Mouse (Mus musculus) MEL-GATA-1-ER (cell line): ENCODE results near the gene Muc1.
A peak's percentile ranks its signal among the peaks of the same experiment; 100 is the strongest.

Experiments
- DNase-seq: peaks from one replicate; pipeline ENCODE4 v3.0.0-alpha.2; 2012; ENCODE audit warnings: low read depth; ENCODE audit errors: extremely low read depth

The Muc1 gene

DNA sequence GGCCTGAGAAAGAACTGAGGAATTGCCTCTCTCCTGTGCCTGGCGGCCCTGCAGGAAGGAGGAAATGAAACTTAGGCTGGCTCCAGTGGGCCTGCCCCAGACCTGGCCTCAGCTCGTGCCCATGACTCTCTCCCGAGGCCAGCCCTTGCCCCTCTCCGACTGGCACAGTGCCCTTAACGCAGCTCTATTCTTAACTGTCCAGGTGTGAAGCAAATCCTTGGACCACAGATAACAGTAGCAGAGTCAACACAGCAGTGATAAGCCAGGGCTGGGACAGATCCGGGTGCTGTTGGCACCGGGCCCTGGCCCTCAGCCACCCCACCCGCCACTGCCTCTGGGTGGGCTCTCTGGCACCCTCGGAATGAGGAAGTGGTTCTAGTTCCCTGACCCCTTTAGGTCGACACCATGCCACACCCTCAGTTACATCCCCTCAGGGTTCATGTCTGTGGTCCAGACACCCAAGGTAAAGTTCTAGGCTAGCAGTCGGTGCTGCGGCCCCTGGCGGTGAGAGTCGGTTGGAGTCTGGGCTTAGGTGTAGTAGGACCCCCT lies 4.8 kb downstream of the Muc1 start:
- DNase-seq: no peak

DNA sequence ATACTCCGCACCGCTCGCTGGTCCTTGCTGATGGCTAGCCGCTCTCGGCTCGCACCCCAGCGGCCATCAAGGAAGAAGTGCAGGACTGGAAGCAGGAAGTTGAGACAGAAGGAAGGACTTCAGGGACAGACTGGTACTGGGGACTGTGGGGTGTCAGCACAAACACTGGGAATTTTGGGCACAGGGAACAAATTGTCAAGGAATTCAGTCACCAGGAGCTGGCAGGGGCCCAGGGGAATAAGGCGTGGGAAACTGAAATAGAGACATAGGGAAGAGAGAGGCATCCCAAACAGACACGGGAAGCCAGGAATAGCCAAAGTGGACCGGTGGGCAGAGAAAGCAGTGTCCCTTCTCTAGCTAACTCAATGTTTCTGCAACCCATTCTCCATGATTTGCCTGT lies 7.7 kb downstream of the Muc1 start:
- no peak for DNase-seq

DNA sequence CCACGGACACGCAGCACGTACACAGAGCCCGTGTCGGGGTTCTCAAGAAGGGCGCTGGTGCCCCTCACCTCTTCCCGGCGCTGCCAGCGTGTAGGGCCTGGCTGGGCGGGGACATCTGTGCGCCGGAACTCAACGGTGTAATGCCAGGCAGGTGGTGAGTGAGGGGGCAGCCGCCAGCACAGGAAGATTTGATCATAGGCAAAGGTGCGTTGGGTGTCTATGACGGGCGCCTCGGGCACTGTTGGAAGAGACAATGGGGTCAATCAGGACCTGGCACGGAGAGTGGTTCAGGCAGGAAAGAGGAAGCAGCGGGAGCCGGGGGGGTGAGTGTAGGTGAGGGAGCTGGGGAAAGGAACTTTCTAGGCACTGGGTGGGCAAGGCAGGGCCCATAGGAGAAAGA lies 8.8 kb downstream of the Muc1 start:
- no peak for DNase-seq

DNA sequence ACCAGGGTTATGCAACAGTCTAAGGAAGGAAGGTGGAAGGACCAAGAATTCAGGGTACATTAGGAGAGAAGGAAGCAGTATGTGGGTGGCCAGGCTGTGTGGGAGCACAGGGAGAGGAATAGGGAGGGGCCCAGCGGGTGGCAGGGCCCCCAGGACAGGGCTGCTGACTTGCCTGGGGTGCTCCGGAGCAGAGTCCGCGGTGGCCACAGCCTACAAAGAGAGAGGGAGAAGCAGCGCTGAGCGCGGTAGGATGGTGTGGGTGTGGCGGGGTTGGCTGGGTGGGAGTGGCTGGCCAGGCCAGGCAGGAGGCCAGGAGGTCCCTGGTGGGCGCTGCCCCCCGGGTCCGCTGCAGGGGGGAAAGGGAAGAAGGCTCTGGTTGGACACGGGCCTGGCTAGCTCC lies 9.6 kb downstream of the Muc1 start:
- no peak for DNase-seq

DNA sequence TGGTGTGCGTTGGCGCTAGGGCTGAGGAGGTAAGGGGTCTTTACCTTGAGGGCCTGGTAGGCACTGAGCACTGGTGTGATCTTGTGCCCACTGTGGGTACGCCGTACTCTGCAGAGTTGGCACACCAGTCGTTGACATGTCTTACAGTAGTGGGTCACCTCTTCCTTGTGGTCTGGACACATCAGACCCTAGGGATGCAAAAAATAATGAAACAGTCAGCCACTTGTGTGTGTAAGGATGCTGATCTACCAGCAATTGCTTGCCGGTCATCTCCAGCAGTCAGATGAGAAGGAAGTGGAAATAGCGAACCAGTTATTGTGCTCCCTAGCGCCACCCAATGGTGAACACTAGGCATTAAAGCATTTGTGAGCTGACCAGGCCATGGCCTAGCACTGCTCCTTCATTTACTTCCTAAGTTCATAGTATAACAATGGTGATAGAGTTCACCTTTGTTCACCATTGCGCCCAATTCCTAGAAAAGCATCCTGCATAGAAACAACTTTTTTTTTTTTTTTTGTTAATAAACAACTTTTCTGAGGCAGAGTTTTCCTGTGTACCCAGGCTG lies 13.6 kb downstream of the Muc1 start:
- DNase-seq: peak; percentile 75

DNA sequence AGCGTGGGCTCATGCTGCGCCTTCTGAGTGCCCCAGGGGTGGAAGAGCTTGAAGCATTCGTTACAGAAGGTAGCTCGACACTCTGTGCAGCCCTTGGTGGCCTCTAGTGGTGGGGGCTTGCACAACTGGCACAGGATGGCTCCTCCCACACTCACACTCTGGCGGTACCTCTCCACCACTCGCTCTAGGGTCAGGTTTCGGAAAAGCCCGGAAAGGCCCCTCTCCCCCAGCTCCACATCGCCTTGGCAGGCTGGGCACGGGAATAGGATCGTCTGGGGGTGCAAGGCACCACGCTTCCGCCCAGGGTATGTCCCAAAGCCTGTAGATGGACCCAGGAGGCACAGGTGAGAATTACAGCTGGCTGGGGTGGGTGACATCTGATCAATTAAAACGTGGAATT lies 14.8 kb downstream of the Muc1 start:
- no peak for DNase-seq

DNA sequence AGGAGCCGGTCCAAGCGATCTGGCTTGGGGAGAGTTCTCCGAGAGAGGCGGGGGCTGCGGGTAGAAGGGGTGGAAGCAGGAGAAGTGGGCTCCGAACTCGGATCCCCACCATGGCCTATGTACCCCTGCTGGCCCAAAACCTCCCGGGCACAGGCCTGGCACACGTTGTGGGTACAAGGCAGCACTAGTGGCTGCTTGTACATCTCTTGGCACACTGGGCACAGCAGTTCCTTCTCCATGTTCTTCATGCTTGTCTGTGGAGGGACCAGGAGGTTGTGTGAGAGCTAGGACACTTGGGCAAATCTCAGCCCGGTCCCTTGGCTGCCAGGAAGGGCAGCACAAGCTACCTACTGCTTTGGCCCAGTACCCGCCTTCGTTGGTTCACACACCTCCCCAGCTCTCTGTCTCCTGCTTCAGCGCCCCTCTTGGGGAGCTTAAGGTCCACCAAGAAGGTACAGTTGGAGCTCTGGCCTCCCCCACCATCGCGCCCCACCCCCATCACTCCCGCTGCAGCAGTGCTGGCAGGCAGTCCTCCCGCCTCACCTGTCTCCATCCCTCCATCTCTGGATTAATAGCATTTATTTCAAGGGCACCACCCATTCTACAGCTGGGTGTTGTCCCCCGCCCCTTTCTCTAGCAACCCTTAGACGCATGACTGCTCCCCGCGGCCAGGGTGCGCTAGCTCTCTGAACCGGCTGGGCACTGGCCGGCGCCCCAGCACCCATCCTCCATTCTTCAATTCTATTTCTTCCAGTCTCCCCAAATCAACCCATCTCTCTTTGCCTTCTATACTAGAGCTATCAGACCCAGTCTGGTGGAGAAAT lies 15.5 kb downstream of the Muc1 start:
- DNase-seq: no peak

DNA sequence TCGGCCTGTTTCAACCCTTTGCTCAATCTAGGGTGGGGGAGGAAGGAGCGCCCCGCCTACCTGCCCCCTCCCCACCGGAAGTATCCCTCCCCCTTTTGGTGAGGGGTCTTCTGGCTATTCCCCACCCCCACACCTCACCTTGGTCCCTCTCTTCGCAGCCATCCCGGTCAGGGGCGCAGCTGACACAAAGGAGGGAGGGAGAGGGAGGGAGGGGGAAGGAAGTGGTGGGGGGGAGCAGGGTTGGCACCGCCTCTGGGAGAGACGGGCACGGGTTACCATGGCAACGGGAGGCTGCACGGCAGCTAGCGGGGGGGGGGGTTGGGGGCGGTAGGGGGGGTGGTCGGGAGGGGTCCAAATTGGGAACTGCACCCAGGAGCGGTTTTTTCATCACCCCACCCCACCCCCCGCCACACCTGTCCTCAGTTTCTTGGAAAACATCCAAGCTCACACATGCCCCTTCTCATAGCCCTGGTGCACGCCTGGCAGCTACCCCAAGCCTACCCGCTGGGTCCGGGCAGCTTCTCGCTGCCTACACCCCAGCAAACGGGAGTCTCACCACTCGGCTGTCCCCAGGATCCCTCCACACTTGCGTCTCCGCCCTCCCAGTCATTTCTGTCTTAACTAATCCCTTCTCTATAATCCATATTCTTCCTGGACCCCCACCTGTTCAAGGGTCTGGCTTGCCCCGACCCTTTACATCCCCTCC lies 16.3 kb downstream of the Muc1 start:
- DNase-seq: no peak

DNA sequence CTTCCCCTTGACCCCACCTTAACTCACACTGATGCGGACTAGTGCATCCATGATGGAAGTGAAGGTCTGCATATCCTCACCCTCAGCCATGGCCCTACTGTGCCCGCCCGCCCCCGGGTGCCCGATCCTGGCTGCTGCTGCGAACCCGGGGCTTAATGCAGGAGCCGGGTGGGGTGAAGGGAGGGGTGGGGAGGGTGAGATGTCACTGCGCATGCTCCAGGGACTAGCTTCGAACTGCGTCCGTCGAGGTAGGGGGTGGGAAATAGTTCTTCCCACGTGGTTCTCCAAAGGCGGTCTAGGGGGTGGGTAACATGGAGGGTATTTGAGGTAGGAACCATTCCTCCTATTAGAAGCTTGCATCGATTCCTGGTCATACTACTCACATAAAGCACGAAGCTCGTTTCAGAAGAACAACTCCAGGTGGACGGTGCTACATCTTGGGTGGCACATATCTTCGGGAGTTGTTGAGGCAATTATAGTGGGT lies 16.9 kb downstream of the Muc1 start, which contains the start of gene Krtcap2:
Gene Krtcap2 (plus strand): TSS at position 279 of the 484 bp plus-strand sequence.
- peak; percentile 81 for DNase-seq

DNA sequence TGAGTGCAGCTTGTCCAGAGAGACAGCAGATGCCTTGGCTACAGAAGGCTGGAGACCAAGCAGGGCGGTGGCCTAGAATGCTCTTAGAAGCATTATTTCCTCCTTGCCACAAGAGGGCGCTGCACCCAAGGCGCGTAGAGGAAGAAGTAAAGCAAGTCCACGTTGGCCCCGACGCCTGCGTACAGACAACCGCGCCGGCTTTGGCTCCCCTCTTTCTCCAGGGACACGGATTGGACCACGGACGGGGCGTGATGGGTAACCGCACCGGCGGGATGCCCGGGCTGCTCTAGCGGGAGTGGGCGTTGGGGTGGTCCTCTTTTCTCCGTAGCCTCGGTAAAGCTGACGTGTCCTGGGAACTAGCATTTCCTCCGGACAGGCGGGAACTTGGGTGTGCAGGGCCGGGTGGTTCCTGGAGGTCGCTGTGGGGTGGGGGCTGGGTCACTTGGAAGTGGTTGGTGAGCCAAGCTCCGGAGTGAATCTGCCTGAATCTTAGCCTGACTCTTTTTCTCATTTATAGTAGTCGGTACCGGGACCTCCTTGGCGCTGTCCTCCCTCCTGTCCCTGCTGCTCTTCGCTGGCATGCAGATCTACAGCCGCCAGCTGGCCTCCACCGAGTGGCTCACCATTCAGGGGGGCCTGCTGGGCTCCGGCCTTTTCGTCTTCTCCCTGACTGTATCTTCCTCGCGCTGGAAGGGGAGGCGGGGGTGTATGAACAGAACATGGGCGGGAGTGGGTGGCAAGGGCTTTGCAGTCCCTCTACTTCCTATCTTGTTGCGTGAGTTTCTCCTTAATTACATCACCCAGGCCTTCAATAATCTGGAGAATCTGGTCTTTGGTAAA lies 17.6 kb downstream of the Muc1 start, which contains the start of gene Trim46:
Gene Trim46 (minus strand): TSS at position 49 of the 840 bp plus-strand sequence.
- DNase-seq: peak; percentile 93

DNA sequence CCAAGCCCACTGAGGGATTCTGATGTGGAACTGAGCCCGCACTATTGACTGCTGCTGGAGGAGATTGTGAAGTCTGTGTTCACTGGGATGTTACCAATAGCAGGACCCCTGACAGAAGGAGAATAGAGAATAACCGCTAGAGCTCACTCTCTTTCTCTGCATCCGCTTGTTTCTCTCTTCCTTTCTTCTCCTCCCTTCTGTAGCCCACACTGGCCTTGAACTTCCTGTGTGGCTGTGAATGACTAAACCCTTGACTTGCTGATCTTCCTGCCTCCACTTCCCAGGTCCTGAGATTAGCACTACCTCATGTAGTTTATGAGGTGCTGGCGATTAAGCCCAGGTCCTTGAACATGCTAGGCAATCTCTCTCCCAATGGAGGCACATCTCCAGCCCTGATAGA lies 18.6 kb downstream of the Muc1 start:
- no peak for DNase-seq

DNA sequence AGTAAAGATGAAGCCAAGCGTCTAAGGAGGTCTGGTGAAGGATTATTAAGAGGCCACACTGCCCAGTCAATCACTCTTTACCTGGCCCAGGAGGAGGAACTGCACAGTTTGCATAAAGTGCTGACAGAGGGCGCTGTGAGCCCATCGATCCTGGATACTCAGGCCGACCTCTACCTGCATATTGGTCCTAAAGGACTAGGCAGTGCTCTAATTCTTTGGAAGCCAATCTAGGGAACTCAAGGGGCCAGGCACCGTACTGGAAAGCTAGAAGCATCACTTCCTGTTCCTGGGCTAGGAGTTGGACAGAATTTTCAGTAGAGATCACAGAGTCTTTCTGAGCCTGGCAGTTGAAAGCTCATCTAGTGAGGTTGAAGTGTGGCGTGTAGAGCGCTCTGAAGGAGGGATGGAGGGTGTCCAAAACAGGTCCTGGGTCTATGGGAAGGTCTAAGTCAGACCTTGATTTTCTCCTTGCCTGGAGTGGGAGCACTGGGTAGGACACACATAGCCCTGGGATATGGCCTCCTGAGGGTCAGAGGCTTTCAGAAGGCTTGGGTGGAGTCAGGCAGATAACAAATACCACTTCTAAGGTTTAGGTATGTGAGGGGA lies 21.7 kb downstream of the Muc1 start:
- peak; percentile 48 for DNase-seq

DNA sequence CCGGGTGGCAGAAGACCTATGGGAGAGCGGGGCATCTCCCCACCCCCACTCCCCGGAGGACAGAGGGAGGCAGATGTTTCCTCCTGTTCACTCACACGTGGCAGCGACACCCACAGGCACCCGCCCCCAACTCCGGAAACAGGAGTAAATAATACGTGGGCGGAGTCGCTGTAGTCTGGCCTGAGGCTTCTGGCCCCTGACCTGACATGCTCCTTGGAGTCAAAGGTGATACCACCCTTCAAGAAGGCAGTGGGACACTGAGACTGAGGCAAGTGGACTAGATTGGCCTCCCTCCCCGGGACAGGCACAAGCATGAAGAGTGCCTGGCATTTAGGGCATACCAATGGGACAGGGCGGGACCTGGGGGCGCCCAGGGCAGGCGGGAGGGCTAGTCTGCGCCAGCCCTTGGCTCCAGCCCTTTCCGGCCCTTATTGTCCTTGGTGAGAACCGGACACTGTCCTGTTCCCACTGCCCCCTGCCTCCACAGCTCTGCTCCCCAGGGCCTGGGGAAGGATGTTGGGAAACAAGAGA lies 22.6 kb downstream of the Muc1 start:
- no peak for DNase-seq

DNA sequence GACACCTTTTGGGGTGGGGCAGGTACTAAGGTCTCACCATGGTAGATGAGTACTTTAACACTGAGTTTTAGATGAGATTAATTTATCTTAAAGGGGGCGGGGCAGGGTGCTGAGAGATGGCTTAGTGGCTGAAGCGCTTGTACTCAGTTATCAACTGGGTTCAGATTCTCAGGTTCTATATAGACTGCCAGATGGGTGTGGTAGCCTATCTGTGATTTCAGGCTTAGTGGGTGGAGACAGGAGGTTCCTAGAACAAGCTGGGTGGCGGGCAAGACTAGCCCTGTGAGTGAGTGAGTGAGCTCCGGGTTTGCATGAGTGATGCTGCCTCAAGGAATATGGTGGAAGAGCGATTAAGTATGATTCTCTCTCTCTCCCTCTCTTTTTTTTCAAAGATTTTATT lies 26.1 kb downstream of the Muc1 start:
- DNase-seq: no peak

DNA sequence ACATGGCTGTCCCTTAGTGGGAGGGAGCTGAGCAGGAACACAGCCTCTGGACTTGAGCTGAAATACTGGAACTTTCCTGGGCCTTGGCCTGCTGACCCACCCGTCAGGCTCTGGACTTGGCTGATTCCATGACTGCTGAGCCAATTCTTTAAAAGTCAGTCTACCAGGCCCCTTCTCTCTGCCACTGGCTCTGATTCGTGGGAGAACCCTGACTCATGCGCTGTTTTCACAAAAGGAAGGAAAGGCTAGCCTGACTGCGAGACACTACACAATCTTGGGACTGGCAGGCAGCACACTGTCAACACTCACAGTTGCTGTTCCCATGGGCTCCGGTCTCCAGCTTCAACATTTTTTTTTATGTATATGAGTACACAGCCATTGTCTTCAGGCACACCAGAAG lies 27.3 kb downstream of the Muc1 start:
- DNase-seq: no peak

DNA sequence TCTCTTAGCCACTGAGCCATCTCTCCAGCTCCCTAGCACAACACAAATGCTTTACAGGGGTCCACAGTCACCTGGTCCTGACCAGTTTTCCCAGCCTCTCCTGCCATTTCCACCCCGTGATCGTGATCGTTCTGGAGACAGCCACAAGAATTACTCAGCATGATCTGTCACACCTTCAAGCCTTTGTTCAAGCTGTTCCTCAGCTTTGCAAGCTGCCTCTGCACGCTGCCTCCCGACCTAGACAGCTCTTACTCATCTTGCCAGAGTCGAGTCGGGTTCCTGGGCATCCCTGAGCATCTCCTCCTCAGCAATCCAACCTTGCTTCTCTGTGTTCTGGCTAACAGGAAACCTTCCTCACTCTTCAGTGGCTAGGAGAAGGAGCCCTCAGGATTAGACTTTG lies 30.2 kb downstream of the Muc1 start, which contains the start of gene Dpm3:
Gene Dpm3 (plus strand): TSS at position 283 of the 400 bp plus-strand sequence.
- no peak for DNase-seq

DNA sequence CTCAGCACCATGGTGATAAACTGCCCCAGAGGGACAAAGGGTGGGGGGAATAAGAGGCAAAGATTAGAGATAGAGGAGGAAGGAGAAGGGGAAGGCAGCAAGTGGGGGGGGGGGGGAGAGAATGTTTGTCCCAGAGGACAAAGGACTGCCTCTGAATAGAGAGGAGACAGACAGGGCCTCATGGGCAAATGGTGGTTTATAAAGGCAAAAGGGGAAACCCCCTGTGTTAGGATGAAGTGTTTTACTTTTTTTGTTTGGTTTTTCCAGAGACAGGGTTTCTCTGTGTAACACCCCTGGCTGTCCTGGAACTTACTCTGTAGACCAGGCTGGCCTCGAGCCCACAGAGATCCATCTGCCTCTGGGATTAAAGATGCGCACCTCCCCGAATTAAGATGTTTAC lies 31.4 kb downstream of the Muc1 start:
- DNase-seq: no peak

DNA sequence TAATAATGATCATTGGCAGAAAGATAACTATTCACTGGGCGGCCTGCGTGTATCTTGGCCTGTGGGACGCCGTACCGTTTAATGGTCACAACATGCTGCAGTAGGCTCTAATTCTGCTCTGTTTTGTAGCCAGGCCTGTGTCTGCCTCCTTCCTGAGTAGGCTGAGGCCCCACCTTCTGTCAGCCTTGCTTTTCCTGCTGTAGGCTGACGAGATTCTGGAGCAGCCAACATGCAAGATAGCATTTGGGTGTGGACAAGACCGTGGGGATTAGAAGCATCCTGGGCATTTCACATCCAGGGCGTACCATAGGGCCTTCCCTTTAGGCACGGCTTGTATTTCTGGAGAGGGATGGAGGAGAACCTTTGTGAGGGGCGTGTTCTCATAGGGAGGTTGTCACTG lies 33.6 kb downstream of the Muc1 start:
- DNase-seq: no peak

DNA sequence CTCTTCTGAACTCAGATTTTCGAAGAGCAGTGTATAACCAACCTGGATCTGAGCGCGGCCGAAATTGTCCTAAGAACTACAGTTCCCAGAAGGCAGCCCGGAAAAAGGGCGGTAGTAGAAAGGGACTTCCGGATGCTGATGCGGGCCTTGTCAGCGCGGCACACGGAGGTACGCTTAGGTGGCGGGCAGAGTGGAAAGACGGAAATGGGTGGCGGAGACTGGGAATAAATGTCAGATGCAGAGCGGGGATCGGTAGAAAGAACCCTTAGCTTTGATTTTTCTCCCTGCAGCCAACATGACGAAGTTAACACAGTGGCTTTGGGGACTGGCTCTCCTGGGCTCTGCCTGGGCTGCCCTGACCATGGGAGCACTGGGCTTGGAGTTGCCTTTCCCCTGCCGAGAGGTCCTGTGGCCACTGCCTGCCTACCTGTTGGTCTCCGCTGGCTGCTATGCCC lies 37.6 kb downstream of the Muc1 start:
- DNase-seq: peak; percentile 82

DNA sequence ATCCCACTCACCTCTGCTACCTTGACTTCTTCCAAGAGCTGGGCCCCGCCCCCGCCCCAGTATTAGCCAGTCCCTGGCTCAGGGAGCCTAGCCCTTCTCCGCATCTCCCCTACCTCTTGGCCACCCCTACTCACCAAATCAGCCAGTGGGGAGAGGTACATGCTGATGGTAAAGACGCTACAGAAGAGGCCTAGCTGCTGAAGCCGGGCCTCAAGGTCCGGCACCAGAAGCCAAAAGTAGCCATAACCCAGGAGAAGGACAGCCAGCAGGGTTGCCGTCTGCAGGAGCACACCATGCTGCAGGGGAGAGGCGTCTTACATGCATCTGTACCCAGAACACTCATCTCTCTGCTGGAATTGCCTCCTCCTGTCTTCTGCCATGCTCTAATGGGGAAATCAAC lies 40.1 kb downstream of the Muc1 start:
- no peak for DNase-seq
